Mouse (Mus musculus): Measurements from ENCODE around the gene Syne3. TPM values are rescaled to one million over a fixed set of nuclear protein-coding genes. Genes with fewer than 3 reads are reported as not detected.
A peak's percentile ranks its signal among the peaks of the same experiment; 100 is the strongest.

Gene Syne3
- total RNA-seq, 4 experiments from 2014 or later = 12.0 to 20.8 (median 16.8) TPM

GRCm38 (mm10) chr12:105000487-105001283 lies 8.9 kb downstream of the Syne3 start:
- peak; percentile 68 for DNase-seq

- no peak for DNase-seq
Measured at GRCm38 (mm10) chr12:104999171-104999570, 10.4 kb downstream of the Syne3 start.

GRCm38 (mm10) chr12:104998541-104998940 lies 11.1 kb downstream of the Syne3 start:
- no peak for DNase-seq

GRCm38 (mm10) chr12:104997641-104998293 lies 11.8 kb downstream of the Syne3 start:
- DNase-seq = no peak

GRCm38 (mm10) chr12:104997159-104997558 lies 12.4 kb downstream of the Syne3 start:
- DNase-seq = no peak

GRCm38 (mm10) chr12:104996012-104996728 lies 13.4 kb downstream of the Syne3 start:
- no peak for DNase-seq

- DNase-seq = no peak
Measured at GRCm38 (mm10) chr12:104995259-104995876, 14.2 kb downstream of the Syne3 start.

- no peak for DNase-seq
Measured at GRCm38 (mm10) chr12:104992838-104993237, 16.8 kb downstream of the Syne3 start.

- no peak for DNase-seq
Measured at GRCm38 (mm10) chr12:104992123-104992741, 17.4 kb downstream of the Syne3 start.

- no peak for DNase-seq
Measured at GRCm38 (mm10) chr12:104990741-104991454, 18.7 kb downstream of the Syne3 start.

- DNase-seq = no peak
Measured at GRCm38 (mm10) chr12:104987936-104988335, 21.7 kb downstream of the Syne3 start.

- no peak for DNase-seq
Measured at GRCm38 (mm10) chr12:104986781-104987180, 22.8 kb downstream of the Syne3 start.

- no peak for DNase-seq
Measured at GRCm38 (mm10) chr12:104986001-104986400, 23.6 kb downstream of the Syne3 start.

- DNase-seq = no peak
Measured at GRCm38 (mm10) chr12:104985088-104985487, 24.5 kb downstream of the Syne3 start.

- no peak for DNase-seq
Measured at GRCm38 (mm10) chr12:104983476-104983875, 26.1 kb downstream of the Syne3 start.

GRCm38 (mm10) chr12:104978943-104979723 lies 30.5 kb downstream of the Syne3 start:
- DNase-seq = no peak

GRCm38 (mm10) chr12:104978420-104978819 lies 31.2 kb downstream of the Syne3 start:
- DNase-seq = peak; percentile 90

GRCm38 (mm10) chr12:104976903-104977302 lies 32.7 kb downstream of the Syne3 start:
- no peak for DNase-seq

- no peak for DNase-seq
Measured at GRCm38 (mm10) chr12:104976331-104976817, 33.2 kb downstream of the Syne3 start.

GRCm38 (mm10) chr12:104972860-104973259 lies 36.7 kb downstream of the Syne3 start:
- DNase-seq = no peak

- DNase-seq = no peak
Measured at GRCm38 (mm10) chr12:104969618-104970017, 40.0 kb downstream of the Syne3 start.
